Mouse (Mus musculus): Measurements from ENCODE around the gene Cdkal1. TPM values are rescaled to one million over a fixed set of nuclear protein-coding genes. Genes with fewer than 3 reads are reported as not detected.

The Cdkal1 gene
- polyA plus RNA-seq, 1 experiment from 2014 or later, result 35.1 TPM

DNA sequence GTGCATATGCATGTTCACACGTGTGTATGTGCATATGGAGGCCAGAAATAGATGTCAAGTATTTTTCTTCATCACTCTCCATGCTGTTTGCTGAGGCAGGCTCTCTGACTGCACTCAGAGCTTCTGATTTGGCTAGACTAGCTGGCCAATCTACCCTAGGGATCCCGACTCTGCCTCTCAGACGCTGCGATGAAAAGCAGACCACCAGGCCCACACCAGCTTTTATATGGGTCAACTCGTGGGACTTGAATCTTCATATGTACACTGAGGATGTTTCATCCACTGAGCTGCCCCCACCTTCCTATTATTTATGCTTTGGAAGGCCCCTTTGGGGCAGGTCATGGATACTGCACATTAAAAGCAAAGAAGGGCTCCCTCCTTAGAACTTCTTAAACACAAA lies 652.0 kb downstream of the Cdkal1 start:
- WGBS, result 92% methylated on average over 5 of the region's 5 CpGs
- Histone ChIP-seq H3K9ac (ENCODE audit: low read length) (no peak overlapping the region), H3K4me1 (ENCODE audit: control insufficient read depth, insufficient read depth, low read length) (no peaks in the 10 kb centered on the region), H3K36me3 (ENCODE audit: control insufficient read depth, insufficient read depth, low read length) (no peaks in the 10 kb centered on the region), H3K9me3 (ENCODE audit: control insufficient read depth, low read length) (peaks cover 4% of the 10 kb centered on the region), H3K4me2 (no peak overlapping the region), H3K27ac (ENCODE audit: low read depth, low read length) (no peak overlapping the region), H3K27me3 (ENCODE audit: control insufficient read depth, insufficient read depth, low read length) (no peaks in the 10 kb centered on the region), H3K4me3 (ENCODE audit: low read depth, low read length) (no peak overlapping the region)
- DNase-seq (ENCODE audit: low spot score, missing footprints) (no peak), ATAC-seq (ENCODE audit: low FRiP score) (no peak)

DNA sequence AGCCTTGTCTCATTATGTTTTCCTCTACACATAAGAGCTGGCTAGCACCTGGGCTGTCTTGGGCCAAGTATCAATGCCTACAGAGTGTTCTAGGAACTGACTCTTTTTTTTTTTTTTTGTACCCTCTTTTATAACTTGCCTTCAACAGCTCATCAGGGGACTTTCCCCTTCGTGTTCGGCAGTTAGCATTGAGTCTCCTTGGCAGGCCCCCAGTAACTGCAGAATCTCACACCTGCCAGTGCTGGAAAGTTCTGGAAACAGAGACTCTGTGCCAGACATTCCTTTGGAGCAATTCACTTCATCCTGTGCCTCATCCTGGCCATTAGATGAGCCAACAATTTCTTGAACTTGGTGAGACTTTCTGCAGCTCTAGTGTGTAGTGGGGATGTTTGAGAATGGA lies 652.9 kb downstream of the Cdkal1 start:
- no peak for ATAC-seq (ENCODE audit: low FRiP score)
- Histone ChIP-seq H3K9ac (ENCODE audit: low read length) (no peak overlapping the region), H3K36me3 (ENCODE audit: control insufficient read depth, insufficient read depth, low read length) (no peaks in the 10 kb centered on the region), H3K9me3 (ENCODE audit: control insufficient read depth, low read length) (no peaks in the 10 kb centered on the region), H3K4me2 (no peak overlapping the region), H3K27ac (ENCODE audit: low read depth, low read length) (no peak overlapping the region), H3K27me3 (ENCODE audit: control insufficient read depth, insufficient read depth, low read length) (no peaks in the 10 kb centered on the region), H3K4me3 (ENCODE audit: low read depth, low read length) (no peak overlapping the region), H3K4me1 (ENCODE audit: control insufficient read depth, insufficient read depth, low read length) (no peaks in the 10 kb centered on the region)
- WGBS, result 81% methylated on average over 2 of the region's 2 CpGs
- no peak for DNase-seq (ENCODE audit: low spot score, missing footprints)

DNA sequence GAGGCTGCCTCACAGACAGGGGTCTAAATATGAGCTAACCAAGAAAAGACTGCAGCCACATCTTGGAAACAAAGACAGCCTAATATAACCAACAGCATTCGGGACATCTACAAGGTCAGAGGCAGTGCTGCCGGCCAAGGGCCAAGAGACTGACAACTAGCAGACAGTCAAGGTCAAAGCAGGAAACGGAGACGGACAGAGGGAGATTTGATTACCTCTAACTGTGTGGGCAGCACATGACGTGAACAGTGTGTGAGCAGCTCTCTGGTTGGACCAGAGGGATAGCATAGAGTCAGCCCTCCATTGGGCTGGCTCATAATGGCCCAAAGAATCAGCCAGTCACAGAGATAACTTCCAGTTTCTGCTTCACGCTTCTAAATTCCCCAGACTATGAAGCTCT lies 655.8 kb downstream of the Cdkal1 start:
- DNase-seq (ENCODE audit: low spot score, missing footprints) (no peak), ATAC-seq (ENCODE audit: low FRiP score) (no peak)
- Histone ChIP-seq H3K27me3 (ENCODE audit: control insufficient read depth, insufficient read depth, low read length) (no peaks in the 10 kb centered on the region), H3K4me1 (ENCODE audit: control insufficient read depth, insufficient read depth, low read length) (peaks cover 19% of the 10 kb centered on the region), H3K4me3 (ENCODE audit: low read depth, low read length) (no peak overlapping the region), H3K9me3 (ENCODE audit: control insufficient read depth, low read length) (no peaks in the 10 kb centered on the region), H3K9ac (ENCODE audit: low read length) (no peak overlapping the region), H3K36me3 (ENCODE audit: control insufficient read depth, insufficient read depth, low read length) (no peaks in the 10 kb centered on the region), H3K4me2 (no peak overlapping the region), H3K27ac (ENCODE audit: low read depth, low read length) (no peak overlapping the region)
- WGBS, result 71% methylated on average over 6 of the region's 6 CpGs

DNA sequence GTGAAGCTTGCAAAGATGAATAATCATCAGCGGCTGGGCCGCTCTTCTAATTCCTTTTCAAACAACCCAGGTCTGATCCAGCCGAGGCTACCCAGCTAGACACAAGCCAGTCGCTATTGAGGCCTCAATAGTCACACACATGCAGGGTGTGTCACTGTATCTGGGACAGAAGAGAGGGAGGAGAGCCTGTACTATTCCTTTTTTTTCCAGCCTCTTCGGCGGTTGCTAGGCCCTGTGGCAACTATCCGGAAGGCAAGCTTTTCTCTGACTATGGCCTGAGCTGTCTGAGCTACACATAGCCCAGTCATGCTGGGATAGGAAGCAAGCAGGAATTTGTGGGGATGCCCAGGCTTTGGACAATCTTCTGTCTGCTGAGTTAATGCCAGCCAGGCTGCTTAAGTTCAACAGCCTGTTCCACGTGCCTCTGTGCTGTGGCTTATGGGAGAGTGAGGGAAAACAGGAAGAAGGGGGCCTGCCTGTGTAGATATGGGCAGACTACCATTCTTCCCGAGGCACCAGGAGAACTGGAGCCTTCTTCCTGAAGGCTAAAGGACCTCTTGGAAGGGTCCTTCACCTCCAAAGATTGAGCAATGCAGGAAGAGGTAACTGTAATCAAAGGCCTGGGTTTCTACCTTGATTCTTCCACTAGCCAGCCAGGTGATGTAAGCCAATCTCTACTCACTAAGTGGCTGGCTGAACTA lies 658.5 kb downstream of the Cdkal1 start:
- peak overlapping the region; percentile 74 for H3K27ac ChIP-seq (ENCODE audit: low read depth, low read length)
- peak; percentile 82 for ATAC-seq (ENCODE audit: low FRiP score)
- DNase-seq (ENCODE audit: low spot score, missing footprints), result peak; percentile 89
- 18% methylated on average over 9 of the region's 9 CpGs for WGBS
- no peaks in the 10 kb centered on the region for H3K27me3 ChIP-seq (ENCODE audit: control insufficient read depth, insufficient read depth, low read length)
- peaks cover 22% of the 10 kb centered on the region for H3K4me1 ChIP-seq (ENCODE audit: control insufficient read depth, insufficient read depth, low read length)
- no peak overlapping the region for H3K9ac ChIP-seq (ENCODE audit: low read length)
- H3K36me3 ChIP-seq (ENCODE audit: control insufficient read depth, insufficient read depth, low read length), result no peaks in the 10 kb centered on the region
- no peaks in the 10 kb centered on the region for H3K9me3 ChIP-seq (ENCODE audit: control insufficient read depth, low read length)
- H3K4me2 ChIP-seq, result no peak overlapping the region
- no peak overlapping the region for H3K4me3 ChIP-seq (ENCODE audit: low read depth, low read length)

DNA sequence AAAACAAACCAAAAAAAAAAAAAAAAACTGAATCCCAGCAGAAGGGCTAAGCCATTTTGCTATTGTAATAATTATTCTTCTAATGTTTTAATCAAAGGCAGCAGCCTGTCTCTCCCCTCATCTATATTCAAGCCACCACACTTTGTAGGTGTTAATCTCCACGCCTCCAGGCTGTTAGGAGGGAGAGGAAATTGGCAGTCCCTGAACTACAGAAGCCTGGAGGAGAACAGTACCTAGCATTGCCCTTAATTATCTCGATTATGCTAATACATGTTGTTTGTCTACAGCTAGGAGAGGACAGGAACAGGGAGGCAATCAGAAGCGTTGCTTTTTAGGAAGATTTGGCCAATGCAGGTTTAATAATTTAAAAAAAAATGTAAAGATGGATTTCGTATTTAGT lies 659.8 kb downstream of the Cdkal1 start:
- WGBS, result 54% methylated on average over 4 of the region's 4 CpGs
- no peaks in the 10 kb centered on the region for H3K36me3 ChIP-seq (ENCODE audit: control insufficient read depth, insufficient read depth, low read length)
- peaks cover 22% of the 10 kb centered on the region for H3K4me1 ChIP-seq (ENCODE audit: control insufficient read depth, insufficient read depth, low read length)
- H3K4me2 ChIP-seq, result no peak overlapping the region
- no peaks in the 10 kb centered on the region for H3K9me3 ChIP-seq (ENCODE audit: control insufficient read depth, low read length)
- no peak overlapping the region for H3K9ac ChIP-seq (ENCODE audit: low read length)
- ATAC-seq (ENCODE audit: low FRiP score) (peak; percentile 65), DNase-seq (ENCODE audit: low spot score, missing footprints) (no peak)
- H3K4me3 ChIP-seq (ENCODE audit: low read depth, low read length), result no peak overlapping the region
- no peaks in the 10 kb centered on the region for H3K27me3 ChIP-seq (ENCODE audit: control insufficient read depth, insufficient read depth, low read length)
- peak overlapping the region; percentile 30; the same call in 1 of the 2 replicates for H3K27ac ChIP-seq (ENCODE audit: low read depth, low read length)

DNA sequence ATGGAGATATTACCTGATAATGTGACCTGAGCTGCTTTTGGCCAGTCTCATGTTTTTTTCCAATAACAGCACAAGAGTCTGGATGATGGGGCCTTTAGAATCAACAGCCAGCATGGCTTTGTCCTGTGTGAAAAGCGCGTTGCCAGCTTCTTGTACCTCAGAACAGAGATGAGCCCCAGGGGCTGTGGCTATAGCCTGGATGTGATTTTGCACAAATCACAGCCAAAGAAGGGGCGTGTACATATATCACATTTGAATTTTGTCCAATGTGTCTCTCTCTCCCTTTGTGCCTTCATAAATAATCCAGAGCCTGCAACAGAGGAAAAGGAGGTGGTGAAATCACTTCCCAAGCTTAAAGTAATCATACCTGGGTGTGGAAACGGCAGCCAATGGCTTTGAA lies 660.5 kb downstream of the Cdkal1 start:
- WGBS, result 77% methylated on average over 4 of the region's 4 CpGs
- Histone ChIP-seq H3K27ac (ENCODE audit: low read depth, low read length) (peak overlapping the region; percentile 30; the same call in 1 of the 2 replicates), H3K9ac (ENCODE audit: low read length) (no peak overlapping the region), H3K9me3 (ENCODE audit: control insufficient read depth, low read length) (no peaks in the 10 kb centered on the region), H3K4me3 (ENCODE audit: low read depth, low read length) (no peak overlapping the region), H3K27me3 (ENCODE audit: control insufficient read depth, insufficient read depth, low read length) (no peaks in the 10 kb centered on the region), H3K4me1 (ENCODE audit: control insufficient read depth, insufficient read depth, low read length) (peaks cover 22% of the 10 kb centered on the region), H3K4me2 (no peak overlapping the region), H3K36me3 (ENCODE audit: control insufficient read depth, insufficient read depth, low read length) (no peaks in the 10 kb centered on the region)
- ATAC-seq (ENCODE audit: low FRiP score) (no peak), DNase-seq (ENCODE audit: low spot score, missing footprints) (no peak)

DNA sequence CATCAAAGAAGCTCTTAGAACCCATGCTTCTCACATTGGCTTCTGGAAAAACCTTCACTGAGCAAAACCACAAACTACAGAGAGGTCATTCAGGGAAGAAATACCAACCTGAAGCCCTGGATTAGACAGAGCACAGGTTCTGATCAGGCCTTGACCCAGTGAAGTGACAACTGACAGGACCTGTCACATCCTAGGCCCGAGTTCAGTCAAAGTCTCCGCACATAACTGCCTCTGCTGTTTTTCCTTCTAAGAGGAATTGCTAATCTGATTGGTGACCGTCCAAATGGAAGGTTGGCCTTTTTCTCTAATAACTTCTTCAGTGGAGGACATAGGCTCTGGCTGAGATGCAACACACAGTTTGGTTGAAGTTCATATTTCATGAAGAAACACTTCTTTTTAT lies 662.8 kb downstream of the Cdkal1 start:
- Histone ChIP-seq H3K4me1 (ENCODE audit: control insufficient read depth, insufficient read depth, low read length) (peaks cover 22% of the 10 kb centered on the region), H3K4me2 (no peak overlapping the region), H3K9me3 (ENCODE audit: control insufficient read depth, low read length) (no peaks in the 10 kb centered on the region), H3K27ac (ENCODE audit: low read depth, low read length) (no peak overlapping the region), H3K9ac (ENCODE audit: low read length) (no peak overlapping the region), H3K27me3 (ENCODE audit: control insufficient read depth, insufficient read depth, low read length) (no peaks in the 10 kb centered on the region), H3K4me3 (ENCODE audit: low read depth, low read length) (no peak overlapping the region), H3K36me3 (ENCODE audit: control insufficient read depth, insufficient read depth, low read length) (no peaks in the 10 kb centered on the region)
- DNase-seq (ENCODE audit: low spot score, missing footprints), result no peak
- no peak for ATAC-seq (ENCODE audit: low FRiP score)
- 93% methylated on average over 3 of the region's 3 CpGs for WGBS

DNA sequence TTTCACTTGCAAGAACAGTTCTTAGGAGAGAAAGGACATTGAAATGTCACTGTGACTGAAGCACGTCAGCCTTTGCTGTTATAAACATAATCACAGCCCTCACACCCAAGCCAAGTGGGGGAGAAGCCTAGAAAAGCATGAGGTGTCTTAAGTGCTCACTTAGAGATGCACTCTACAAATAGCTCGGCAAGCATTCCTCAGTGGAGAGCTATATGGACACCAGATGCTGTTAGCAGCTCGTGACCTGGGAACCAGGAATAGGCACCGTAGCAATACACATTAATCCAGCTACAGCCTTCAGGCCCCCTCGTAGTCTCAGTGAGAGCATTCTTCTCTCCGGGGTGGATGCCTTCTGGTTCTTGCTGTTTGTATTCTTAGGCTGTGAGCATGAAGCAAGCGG lies 664.9 kb downstream of the Cdkal1 start:
- Histone ChIP-seq H3K9me3 (ENCODE audit: control insufficient read depth, low read length) (no peaks in the 10 kb centered on the region), H3K27ac (ENCODE audit: low read depth, low read length) (no peak overlapping the region), H3K9ac (ENCODE audit: low read length) (no peak overlapping the region), H3K4me2 (no peak overlapping the region), H3K27me3 (ENCODE audit: control insufficient read depth, insufficient read depth, low read length) (no peaks in the 10 kb centered on the region), H3K4me3 (ENCODE audit: low read depth, low read length) (no peak overlapping the region), H3K36me3 (ENCODE audit: control insufficient read depth, insufficient read depth, low read length) (no peaks in the 10 kb centered on the region), H3K4me1 (ENCODE audit: control insufficient read depth, insufficient read depth, low read length) (peaks cover 5% of the 10 kb centered on the region)
- ATAC-seq (ENCODE audit: low FRiP score) (no peak), DNase-seq (ENCODE audit: low spot score, missing footprints) (no peak)
- WGBS, result 77% methylated on average over 7 of the region's 7 CpGs

DNA sequence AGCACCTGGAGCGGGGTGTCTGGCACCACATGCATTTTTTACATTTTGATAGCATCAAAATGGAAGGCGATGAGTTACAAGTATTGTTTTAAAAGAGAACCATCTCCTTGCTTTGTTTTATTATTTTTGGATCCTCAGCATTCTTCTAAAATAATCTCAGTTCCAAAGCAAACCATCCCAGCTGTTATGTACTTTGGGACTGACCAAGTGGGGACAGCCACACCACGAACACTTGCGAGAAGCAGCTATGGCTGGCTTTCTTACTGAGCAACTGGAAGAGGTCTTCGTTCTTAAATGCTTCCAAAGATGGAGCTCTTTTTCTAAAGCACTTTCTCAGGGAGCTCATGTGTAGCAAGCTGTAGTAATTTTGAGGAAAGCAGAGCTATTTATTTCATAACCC lies 668.7 kb downstream of the Cdkal1 start:
- H3K4me3 ChIP-seq (ENCODE audit: low read depth, low read length), result no peak overlapping the region
- H3K4me1 ChIP-seq (ENCODE audit: control insufficient read depth, insufficient read depth, low read length), result no peaks in the 10 kb centered on the region
- ATAC-seq (ENCODE audit: low FRiP score) (no peak), DNase-seq (ENCODE audit: low spot score, missing footprints) (no peak)
- no peak overlapping the region for H3K4me2 ChIP-seq
- H3K27me3 ChIP-seq (ENCODE audit: control insufficient read depth, insufficient read depth, low read length), result no peaks in the 10 kb centered on the region
- H3K9me3 ChIP-seq (ENCODE audit: control insufficient read depth, low read length), result no peaks in the 10 kb centered on the region
- no peak overlapping the region for H3K27ac ChIP-seq (ENCODE audit: low read depth, low read length)
- H3K9ac ChIP-seq (ENCODE audit: low read length), result no peak overlapping the region
- H3K36me3 ChIP-seq (ENCODE audit: control insufficient read depth, insufficient read depth, low read length), result no peaks in the 10 kb centered on the region
- WGBS, result 95% methylated on average over 5 of the region's 5 CpGs
